Mouse (Mus musculus) intestine, embryonic 16.5 days (tissue): ENCODE data around the gene Gm1123. TPM values are rescaled to one million over a fixed set of nuclear protein-coding genes. Genes with fewer than 3 reads are reported as not detected.

ENCODE experiments used
- ATAC-seq: fragments of 200-750 bp; cut with Nextera tagmentation; 2 replicates; pipeline ENCODE4 v1.8.0; 2017; ENCODE audit warnings: moderate TSS enrichment, moderate library complexity
- H3K27ac ChIP-seq: fragments of 300-500 bp; sonication (generic); 2 replicates; pipeline ENCODE4 v1.5.1; 2014; ENCODE audit warnings: mild to moderate bottlenecking, low read length
- H3K27me3 ChIP-seq: fragments of 300-500 bp; sonication (generic); replicated peaks from 2 replicates; pipeline ENCODE4 v1.6.1; 2014; ENCODE audit warnings: low read length, control low read depth, mixed read lengths; ENCODE audit not compliant: control insufficient read depth, insufficient read depth
- H3K36me3 ChIP-seq: fragments of 300-500 bp; sonication (generic); 2 replicates; pipeline ENCODE4 v1.6.1; 2014; ENCODE audit warnings: low read length, control low read depth; ENCODE audit not compliant: control insufficient read depth, insufficient read depth
- H3K4me1 ChIP-seq: fragments of 300-500 bp; sonication (generic); 2 replicates; pipeline ENCODE4 v1.6.1; 2014; ENCODE audit warnings: low read length, control low read depth, mixed read lengths; ENCODE audit not compliant: control insufficient read depth, insufficient read depth
- H3K4me2 ChIP-seq: fragments of 300-500 bp; sonication (generic); 2 replicates; pipeline ENCODE4 v1.6.1; 2014; ENCODE audit warnings: low read depth, low read length, control low read depth
- H3K4me3 ChIP-seq: fragments of 300-500 bp; sonication (generic); 2 replicates; pipeline ENCODE4 v1.5.1; 2014; ENCODE audit warnings: mild to moderate bottlenecking, low read length
- H3K9ac ChIP-seq: fragments of 300-500 bp; sonication (generic); 2 replicates; pipeline ENCODE4 v1.6.1; 2014; ENCODE audit warnings: low read depth, low read length
- H3K9me3 ChIP-seq: fragments of 300-500 bp; sonication (generic); 2 replicates; pipeline ENCODE4 v1.6.1; 2016; ENCODE audit warnings: low read length, control low read depth; ENCODE audit not compliant: control insufficient read depth
- WGBS: fragments of 180-500 bp; shearing (Covaris S2); extraction: QIAGEN DNeasy Blood & Tissue Kit; methylation state at CpG from one replicate; pipeline ENCODE4 v1.1.7; 2014; 5-methylcytosine and 5-hydroxymethylcytosine counted together
- polyA plus RNA-seq: library from polyadenylated mRNA; unstranded; fragments of >200 nt; fragmentation: Nextera tagmentation; extraction: Ambion mirVana; gene quantifications from 2 replicates; pipeline ENCODE4 v1.2.1, GENCODE M21; 2015

Gm1123 gene
- 33.1 and 39.2 TPM in 2 replicates for polyA plus RNA-seq

DNA sequence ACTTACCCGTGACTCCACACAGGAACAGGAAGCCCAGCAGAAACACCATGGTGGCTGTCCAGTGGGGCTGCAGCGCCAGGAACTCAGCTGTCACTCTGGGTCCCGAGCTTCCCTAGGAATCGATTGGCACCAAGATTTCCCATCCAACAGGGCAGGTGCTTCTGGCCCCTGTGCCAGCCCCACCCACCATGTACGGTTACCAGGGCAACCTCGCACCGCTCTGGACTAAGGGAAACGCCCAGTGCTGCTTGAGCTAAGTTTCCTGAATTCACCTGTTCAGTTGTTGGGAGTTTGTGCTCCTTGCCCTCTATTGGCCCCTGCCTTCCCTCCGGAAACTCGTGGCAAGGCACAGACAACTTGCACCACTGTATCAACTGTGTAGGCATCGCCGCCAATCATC, at the start of gene Gm1123:
Gm1123 (minus strand) TSS at position 141 of the 400 bp plus-strand sequence.
- H3K36me3 ChIP-seq = no peaks in the 10 kb centered on the region
- ATAC-seq = peak; percentile 81

DNA sequence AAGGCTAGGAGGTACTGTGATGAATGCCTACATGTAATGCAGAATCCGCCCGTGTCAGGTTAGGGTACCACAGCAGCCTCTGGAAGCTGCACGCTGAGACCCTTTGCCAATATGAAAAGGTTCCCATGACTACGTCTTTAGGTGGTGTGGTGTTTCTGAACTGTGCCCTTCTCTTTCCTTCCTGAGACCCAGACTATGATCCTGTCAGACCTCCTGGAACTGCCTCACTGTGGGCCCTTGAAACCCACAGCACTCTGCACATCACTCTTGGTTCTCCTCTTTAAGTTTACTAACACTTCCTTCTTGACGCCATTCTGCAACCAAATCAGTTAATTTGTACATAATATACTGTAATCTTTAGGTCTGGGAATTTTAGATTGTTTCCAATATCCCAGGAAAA, 46.2 kb upstream of the Gm1123 start:
- H3K27ac ChIP-seq = no peak overlapping the region
- no peak overlapping the region for H3K9ac ChIP-seq
- WGBS = 88% methylated on average over 5 of the region's 5 CpGs
- H3K4me1 ChIP-seq = no peaks in the 10 kb centered on the region
- no peaks in the 10 kb centered on the region for H3K27me3 ChIP-seq
- H3K4me2 ChIP-seq = no peak overlapping the region
- no peak overlapping the region for H3K4me3 ChIP-seq
- H3K36me3 ChIP-seq = no peaks in the 10 kb centered on the region
- no peaks in the 10 kb centered on the region for H3K9me3 ChIP-seq
- ATAC-seq = no peak

More for the DNA sequence above, at the start of gene Gm1123:
- Histone ChIP-seq H3K4me3 (peak within 1 kb of the TSS; percentile 9; the same call in 1 of the 2 replicates), H3K4me2 (no peak within 1 kb of the TSS), H3K4me1 (peaks cover 9% of the 10 kb centered on the region; the same call in 1 of the 2 replicates), H3K27me3 (no peaks in the 10 kb centered on the region), H3K9ac (no peak within 1 kb of the TSS), H3K9me3 (no peaks in the 10 kb centered on the region), H3K27ac (no peak within 1 kb of the TSS; the same call in none of the 2 replicates)
- 71% methylated on average over 12 of the region's 12 CpGs for WGBS

DNA sequence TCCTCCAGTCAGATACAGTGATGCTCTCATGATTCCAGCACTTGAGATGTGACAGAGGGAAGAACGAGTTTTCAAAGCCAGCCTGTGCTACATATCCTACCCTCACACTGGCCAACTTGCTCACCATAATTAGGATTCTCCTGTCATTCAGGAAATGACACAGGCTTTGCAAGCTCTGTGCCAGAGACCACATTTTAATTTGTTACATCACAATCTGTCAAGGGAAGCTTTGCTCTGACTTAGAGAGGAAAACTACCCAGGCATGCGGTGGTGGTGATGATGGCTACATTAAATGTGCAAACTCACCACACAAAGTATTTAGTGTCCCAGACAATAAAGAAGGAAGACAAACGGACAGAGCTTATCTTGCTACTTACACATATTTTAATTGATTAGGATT, 45.8 kb upstream of the Gm1123 start:
- no peaks in the 10 kb centered on the region for H3K4me1 ChIP-seq
- no peak for ATAC-seq
- H3K4me3 ChIP-seq = no peak overlapping the region
- 74% methylated on average over 3 of the region's 3 CpGs for WGBS
- no peaks in the 10 kb centered on the region for H3K9me3 ChIP-seq
- H3K4me2 ChIP-seq = no peak overlapping the region
- H3K27me3 ChIP-seq = no peaks in the 10 kb centered on the region
- H3K27ac ChIP-seq = no peak overlapping the region
- no peak overlapping the region for H3K9ac ChIP-seq
- H3K36me3 ChIP-seq = no peaks in the 10 kb centered on the region

DNA sequence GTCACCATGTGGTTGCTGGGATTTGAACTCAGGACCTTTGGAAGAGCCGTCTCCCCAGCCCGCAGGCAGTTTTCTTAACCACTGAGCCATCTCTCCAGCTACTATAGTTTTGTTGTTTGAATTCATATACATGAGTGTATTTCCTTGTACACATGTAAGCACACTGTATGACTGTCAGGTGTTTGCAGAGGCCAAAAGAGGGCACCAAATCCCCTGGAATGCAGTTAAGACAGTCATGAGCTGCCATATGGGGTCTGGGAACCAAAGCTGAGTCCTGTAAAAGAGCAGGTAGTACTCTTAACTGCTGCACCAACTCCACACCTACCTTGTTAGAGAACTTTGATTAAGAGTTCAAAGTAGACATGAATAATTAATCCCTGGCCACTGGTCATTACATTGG, 45.1 kb upstream of the Gm1123 start:
- H3K4me2 ChIP-seq = no peak overlapping the region
- H3K27me3 ChIP-seq = no peaks in the 10 kb centered on the region
- no peaks in the 10 kb centered on the region for H3K36me3 ChIP-seq
- ATAC-seq = no peak
- no peak overlapping the region for H3K27ac ChIP-seq
- no peaks in the 10 kb centered on the region for H3K9me3 ChIP-seq
- H3K4me1 ChIP-seq = no peaks in the 10 kb centered on the region
- H3K9ac ChIP-seq = no peak overlapping the region
- no peak overlapping the region for H3K4me3 ChIP-seq
- WGBS = 94% methylated on average over 2 of the region's 2 CpGs

DNA sequence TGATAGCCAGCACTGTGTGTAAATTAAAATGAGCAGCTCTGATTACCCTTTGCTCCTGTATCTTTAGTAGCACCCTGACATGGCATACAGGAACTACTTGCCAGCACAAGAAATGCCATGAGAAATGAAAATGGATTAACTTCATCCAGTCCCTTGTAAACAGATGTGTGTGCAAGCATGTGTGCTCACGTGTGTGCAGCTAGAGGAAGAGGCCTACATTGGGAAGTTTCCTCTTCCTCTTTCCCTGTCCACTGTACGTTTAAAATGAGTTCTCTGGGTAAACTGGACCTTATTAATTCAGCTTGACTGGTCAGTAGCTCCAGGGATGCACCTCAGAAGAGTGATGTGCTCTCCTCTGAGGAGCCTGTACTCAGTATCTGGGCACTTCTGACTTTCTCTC, 38.9 kb upstream of the Gm1123 start:
- Histone ChIP-seq H3K4me3 (no peak overlapping the region), H3K9me3 (no peaks in the 10 kb centered on the region), H3K9ac (no peak overlapping the region), H3K4me2 (no peak overlapping the region), H3K36me3 (no peaks in the 10 kb centered on the region), H3K27ac (no peak overlapping the region), H3K27me3 (no peaks in the 10 kb centered on the region), H3K4me1 (no peaks in the 10 kb centered on the region)
- ATAC-seq = no peak
- 57% methylated on average over 2 of the region's 2 CpGs for WGBS

DNA sequence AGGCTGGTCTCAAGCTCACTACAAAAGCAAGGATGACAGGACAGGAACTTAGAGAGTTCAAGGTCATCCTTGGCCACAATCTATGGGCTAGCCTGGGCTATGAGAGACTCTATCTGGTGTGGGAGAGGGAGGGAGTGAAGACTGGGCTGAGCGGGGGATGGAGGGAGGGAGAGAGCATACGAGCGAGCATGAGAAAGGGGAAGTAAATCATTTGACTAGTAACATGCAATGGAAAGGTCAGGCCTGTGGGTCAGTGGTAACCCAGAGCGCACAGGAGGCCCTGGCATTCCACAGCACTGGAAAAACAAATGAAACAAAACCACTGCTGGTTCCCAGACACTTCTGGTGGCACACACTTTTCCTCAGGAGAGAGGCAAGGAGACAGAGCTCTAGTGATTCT, 37.0 kb upstream of the Gm1123 start:
- no peaks in the 10 kb centered on the region for H3K4me1 ChIP-seq
- H3K36me3 ChIP-seq = no peaks in the 10 kb centered on the region
- no peaks in the 10 kb centered on the region for H3K9me3 ChIP-seq
- WGBS = 60% methylated on average over 4 of the region's 4 CpGs
- no peaks in the 10 kb centered on the region for H3K27me3 ChIP-seq
- H3K27ac ChIP-seq = no peak overlapping the region
- no peak for ATAC-seq
- no peak overlapping the region for H3K9ac ChIP-seq
- no peak overlapping the region for H3K4me3 ChIP-seq
- H3K4me2 ChIP-seq = no peak overlapping the region

DNA sequence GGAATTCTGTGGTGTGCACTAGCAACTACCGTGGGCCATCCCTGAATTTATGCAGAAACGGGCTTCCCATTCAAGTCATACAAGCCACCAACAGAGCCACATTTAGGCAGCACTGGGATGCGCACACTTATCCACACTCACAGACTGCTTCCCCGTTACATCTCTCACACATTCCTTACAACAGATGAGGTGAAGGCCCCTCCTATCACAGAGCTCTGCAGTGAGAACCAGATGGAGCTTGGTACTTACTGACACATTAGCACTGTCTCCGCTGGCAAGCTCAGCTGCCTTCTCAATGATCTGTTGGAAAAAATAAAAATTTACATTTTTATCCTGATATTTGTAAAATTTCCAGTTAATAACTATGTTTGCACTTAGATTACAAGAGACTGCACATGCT, 29.8 kb upstream of the Gm1123 start:
- Histone ChIP-seq H3K9ac (no peak overlapping the region), H3K4me3 (no peak overlapping the region), H3K4me1 (no peaks in the 10 kb centered on the region), H3K27me3 (no peaks in the 10 kb centered on the region), H3K9me3 (no peaks in the 10 kb centered on the region), H3K4me2 (no peak overlapping the region), H3K27ac (no peak overlapping the region), H3K36me3 (no peaks in the 10 kb centered on the region)
- no peak for ATAC-seq
- 89% methylated on average over 5 of the region's 5 CpGs for WGBS

DNA sequence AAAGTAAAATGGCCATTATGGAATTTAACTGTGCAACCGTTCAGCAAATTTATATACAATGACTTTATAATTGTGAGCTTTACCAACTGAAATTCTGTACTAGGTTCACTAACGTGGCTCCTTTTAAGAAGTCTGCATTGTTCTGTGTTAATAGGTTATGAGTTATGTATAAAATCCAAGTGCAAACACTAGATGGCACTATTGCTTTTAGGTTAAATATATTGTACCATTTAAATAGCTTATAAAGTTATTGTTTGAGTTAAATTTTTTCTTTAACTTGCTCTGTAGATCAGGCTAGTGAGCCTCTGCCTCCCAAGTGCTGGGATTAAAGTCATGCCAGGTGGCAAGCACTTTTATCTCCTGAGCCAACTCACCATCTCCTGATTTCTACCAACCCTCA, 28.7 kb upstream of the Gm1123 start:
- Histone ChIP-seq H3K9me3 (no peaks in the 10 kb centered on the region), H3K27me3 (no peaks in the 10 kb centered on the region), H3K4me1 (no peaks in the 10 kb centered on the region), H3K9ac (no peak overlapping the region), H3K4me3 (no peak overlapping the region), H3K4me2 (no peak overlapping the region), H3K36me3 (no peaks in the 10 kb centered on the region), H3K27ac (no peak overlapping the region)
- ATAC-seq = no peak
- 47% methylated on average over 2 of the region's 2 CpGs for WGBS

DNA sequence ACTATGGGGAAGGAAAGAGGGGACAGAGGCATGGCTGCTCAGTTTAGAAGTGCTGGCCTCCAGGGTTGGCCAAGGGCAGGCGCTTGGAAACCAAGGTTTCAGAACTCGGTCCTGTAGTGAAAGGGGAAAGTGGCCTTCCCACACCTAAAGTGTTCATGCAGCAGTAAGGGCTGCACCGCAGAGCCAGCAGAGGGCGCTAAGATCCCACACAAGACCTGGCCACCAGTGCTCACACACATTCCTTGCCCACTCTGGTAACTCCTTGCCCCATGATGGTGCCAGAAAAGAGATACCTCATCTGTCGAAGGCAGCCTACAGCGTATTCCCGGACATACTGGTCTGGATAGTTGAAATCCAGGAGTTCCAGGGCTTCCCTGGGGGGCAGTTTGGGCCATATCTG, 27.0 kb upstream of the Gm1123 start:
- Histone ChIP-seq H3K9me3 (no peaks in the 10 kb centered on the region), H3K4me1 (no peaks in the 10 kb centered on the region), H3K36me3 (no peaks in the 10 kb centered on the region), H3K27ac (no peak overlapping the region), H3K9ac (no peak overlapping the region), H3K4me3 (no peak overlapping the region), H3K27me3 (no peaks in the 10 kb centered on the region), H3K4me2 (no peak overlapping the region)
- peak; percentile 67 for ATAC-seq
- WGBS = 38% methylated on average over 7 of the region's 7 CpGs

DNA sequence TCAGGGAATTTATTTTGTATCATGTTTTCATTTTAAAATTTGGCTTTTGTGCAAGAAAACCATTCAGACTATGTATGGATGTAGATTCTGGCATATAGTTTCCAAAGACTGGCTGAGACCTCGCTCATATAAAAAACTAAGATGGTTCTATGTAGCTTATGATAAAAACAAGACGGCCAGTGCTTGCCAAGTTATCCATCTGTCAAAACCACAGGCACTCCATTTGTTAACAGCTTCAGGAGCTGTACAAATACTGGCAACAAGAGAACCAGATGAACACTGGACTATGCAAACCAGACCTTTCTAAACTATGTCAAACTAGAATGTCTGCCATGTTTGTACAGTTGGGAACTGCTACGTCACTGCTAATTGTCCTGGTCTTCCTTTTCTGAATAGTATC, 22.2 kb upstream of the Gm1123 start:
- 83% methylated on average over 3 of the region's 3 CpGs for WGBS

More for the DNA sequence above, 22.2 kb upstream of the Gm1123 start:
- no peak overlapping the region for H3K9ac ChIP-seq
- no peak overlapping the region for H3K27ac ChIP-seq
- no peak for ATAC-seq
- no peaks in the 10 kb centered on the region for H3K36me3 ChIP-seq
- H3K4me1 ChIP-seq = no peaks in the 10 kb centered on the region
- H3K4me3 ChIP-seq = no peak overlapping the region
- H3K9me3 ChIP-seq = no peaks in the 10 kb centered on the region
- no peaks in the 10 kb centered on the region for H3K27me3 ChIP-seq
- no peak overlapping the region for H3K4me2 ChIP-seq
